Mouse (Mus musculus) heart, embryonic 14.5 days (tissue): ENCODE results near the gene Hnrnph2. TPM values are rescaled to one million over a fixed set of nuclear protein-coding genes. Genes with fewer than 3 reads are reported as not detected.

Experiments used
- ATAC-seq: fragments of 200-750 bp; cut with Nextera tagmentation; 2 replicates; pipeline ENCODE4 v1.8.0; 2017; ENCODE audit warnings: low read depth, moderate TSS enrichment; ENCODE audit not compliant: insufficient number of reproducible peaks, insufficient read depth, low FRiP score
- H3K27ac ChIP-seq, 2 experiments: fragments of 200-500 bp in 1 of 2; fragments of 300-500 bp in 1 of 2; sonication (generic) in 1 of 2; replicated peaks in 1 of 2; 2 replicates each; pipeline ENCODE4 v1.5.1; 2012 to 2014; ENCODE audit warnings: low read depth in 2 of 2, low read length in 2 of 2, control low read depth in 1 of 2, mild to moderate bottlenecking in 1 of 2, mixed read lengths in 1 of 2; ENCODE audit not compliant: control insufficient read depth in 1 of 2, insufficient read depth in 1 of 2
- H3K27me3 ChIP-seq: fragments of 300-500 bp; sonication (generic); 2 replicates; pipeline ENCODE4 v1.6.1; 2014; ENCODE audit warnings: mild to moderate bottlenecking, low read length, control low read depth; ENCODE audit not compliant: control insufficient read depth, insufficient read depth
- H3K36me3 ChIP-seq: fragments of 300-500 bp; sonication (generic); 2 replicates; pipeline ENCODE4 v1.6.1; 2014; ENCODE audit warnings: mild to moderate bottlenecking, control low read depth, low read length, mixed read lengths; ENCODE audit not compliant: control insufficient read depth, insufficient read depth
- H3K4me1 ChIP-seq, 2 experiments: fragments of 200-500 bp in 1 of 2; fragments of 300-500 bp in 1 of 2; sonication (generic) in 1 of 2; 2 replicates each; pipeline ENCODE4 v1.6.1; 2012 to 2014; ENCODE audit warnings: low read length in 2 of 2, control low read depth in 1 of 2, mixed read lengths in 1 of 2; ENCODE audit not compliant: control insufficient read depth in 2 of 2, insufficient read depth in 2 of 2
- H3K4me2 ChIP-seq: fragments of 300-500 bp; sonication (generic); 2 replicates; pipeline ENCODE4 v1.6.1; 2014; ENCODE audit warnings: mild to moderate bottlenecking, low read length
- H3K4me3 ChIP-seq, 2 experiments: fragments of 200-500 bp in 1 of 2; fragments of 300-500 bp in 1 of 2; sonication (generic) in 1 of 2; 2 replicates each; pipeline ENCODE4 v1.5.1; 2012 to 2014; ENCODE audit warnings: low read length in 2 of 2, mild to moderate bottlenecking in 2 of 2, control low read depth in 1 of 2, low read depth in 1 of 2, moderate library complexity in 1 of 2; ENCODE audit not compliant: control insufficient read depth in 1 of 2, insufficient read depth in 1 of 2
- H3K9ac ChIP-seq: fragments of 300-500 bp; sonication (generic); 2 replicates; pipeline ENCODE4 v1.6.1; 2014; ENCODE audit warnings: mild to moderate bottlenecking, low read length
- H3K9me3 ChIP-seq: fragments of 300-500 bp; sonication (generic); 2 replicates; pipeline ENCODE4 v1.6.1; 2016; ENCODE audit warnings: low read length, control low read depth; ENCODE audit not compliant: control insufficient read depth
- WGBS: fragments of 180-500 bp; shearing (Covaris S2); extraction: QIAGEN DNeasy Blood & Tissue Kit; methylation state at CpG from one replicate; pipeline ENCODE4 v1.1.7; 2014; 5-methylcytosine and 5-hydroxymethylcytosine counted together
- polyA plus RNA-seq: library from polyadenylated mRNA; unstranded; fragments of >200 nt; fragmentation: Nextera tagmentation; extraction: Ambion mirVana; gene quantifications from 2 replicates; pipeline ENCODE4 v1.2.1, GENCODE M21; 2014

Hnrnph2 gene
- polyA plus RNA-seq, 1 experiment from 2014 or later = 81.0 TPM

GRCm38 (mm10) chrX:134641000-134641760, 40.2 kb downstream of the Hnrnph2 start:
- WGBS = 51% methylated on average over 10 of the region's 10 CpGs
- no peaks in the 10 kb centered on the region for H3K27me3 ChIP-seq
- no peak overlapping the region for H3K9ac ChIP-seq
- H3K27ac ChIP-seq = no peak overlapping the region
- H3K4me3 ChIP-seq = no peak overlapping the region
- ATAC-seq = no peak
- H3K4me2 ChIP-seq = no peak overlapping the region
- no peaks in the 10 kb centered on the region for H3K36me3 ChIP-seq
- H3K4me1 ChIP-seq = no peaks in the 10 kb centered on the region
- H3K9me3 ChIP-seq = no peaks in the 10 kb centered on the region

- Histone ChIP-seq H3K4me1 (no peaks in the 10 kb centered on the region), H3K9me3 (no peaks in the 10 kb centered on the region), H3K27ac (no peak overlapping the region), H3K36me3 (no peaks in the 10 kb centered on the region), H3K27me3 (no peaks in the 10 kb centered on the region), H3K9ac (no peak overlapping the region), H3K4me2 (no peak overlapping the region), H3K4me3 (no peak overlapping the region)
- 63% methylated on average over 1 of the region's 1 CpGs for WGBS
- no peak for ATAC-seq
These were observed 45.4 kb downstream of the Hnrnph2 start for GRCm38 (mm10) chrX:134646338-134646737.

- 68% methylated on average over 8 of the region's 8 CpGs for WGBS
- no peak for ATAC-seq
These were observed 46.4 kb downstream of the Hnrnph2 start for GRCm38 (mm10) chrX:134647421-134647820.

GRCm38 (mm10) chrX:134648031-134648692, 47.2 kb downstream of the Hnrnph2 start:
- Histone ChIP-seq H3K4me2 (no peak overlapping the region), H3K36me3 (no peaks in the 10 kb centered on the region), H3K9me3 (no peaks in the 10 kb centered on the region), H3K27me3 (no peaks in the 10 kb centered on the region), H3K4me1 (no peaks in the 10 kb centered on the region), H3K27ac (no peak overlapping the region), H3K4me3 (no peak overlapping the region), H3K9ac (no peak overlapping the region)
- 13% methylated on average over 11 of the region's 11 CpGs for WGBS
- no peak for ATAC-seq

More at GRCm38 (mm10) chrX:134647421-134647820, 46.4 kb downstream of the Hnrnph2 start:
- no peaks in the 10 kb centered on the region for H3K9me3 ChIP-seq
- no peaks in the 10 kb centered on the region for H3K27me3 ChIP-seq
- H3K27ac ChIP-seq = peak overlapping the region; percentile 17 to 19; a peak in 2 of 4 replicates
- H3K4me1 ChIP-seq = no peaks in the 10 kb centered on the region
- no peaks in the 10 kb centered on the region for H3K36me3 ChIP-seq
- no peak overlapping the region for H3K9ac ChIP-seq
- no peak overlapping the region for H3K4me2 ChIP-seq
- no peak overlapping the region for H3K4me3 ChIP-seq

GRCm38 (mm10) chrX:134652061-134652460, 51.1 kb downstream of the Hnrnph2 start:
- Histone ChIP-seq H3K9me3 (no peaks in the 10 kb centered on the region), H3K27me3 (no peaks in the 10 kb centered on the region), H3K4me2 (no peak overlapping the region), H3K4me3 (no peak overlapping the region), H3K36me3 (no peaks in the 10 kb centered on the region), H3K9ac (no peak overlapping the region), H3K27ac (no peak overlapping the region), H3K4me1 (no peaks in the 10 kb centered on the region)
- 42% methylated on average over 1 of the region's 1 CpGs for WGBS
- no peak for ATAC-seq

Other genes with a start within 250 kb of the Hnrnph2 start
- gene Drp2, start 196.6 kb upstream of the Hnrnph2 start, polyA plus RNA-seq = 0.27 and 0.46 TPM in 2 replicates
- not detected in 2 replicates for gene Taf7l, start 124.7 kb upstream of the Hnrnph2 start, polyA plus RNA-seq
- 70.6 and 73.9 TPM in 2 replicates for gene Timm8a1, start 59.3 kb upstream of the Hnrnph2 start, polyA plus RNA-seq
- 0.61 and 0.85 TPM in 2 replicates for gene Btk, start 17.6 kb upstream of the Hnrnph2 start, polyA plus RNA-seq
- gene Rpl36a, start 15.5 kb upstream of the Hnrnph2 start, polyA plus RNA-seq = 303 and 361 TPM in 2 replicates
- gene Gla, start 54 bp upstream of the Hnrnph2 start, polyA plus RNA-seq = 2.4 and 3.2 TPM in 2 replicates
- gene Armcx4, start 85.3 kb downstream of the Hnrnph2 start, polyA plus RNA-seq = 4.5 and 5.0 TPM in 2 replicates
- 36.5 and 39.5 TPM in 2 replicates for gene Armcx1, start 116.8 kb downstream of the Hnrnph2 start, polyA plus RNA-seq
- gene Armcx6, start 150.2 kb downstream of the Hnrnph2 start, polyA plus RNA-seq = 15.0 and 17.7 TPM in 2 replicates
- gene Armcx3, start 155.4 kb downstream of the Hnrnph2 start, polyA plus RNA-seq = 92.5 and 99.1 TPM in 2 replicates
- gene Armcx2, start 208.0 kb downstream of the Hnrnph2 start, polyA plus RNA-seq = 59.2 and 61.9 TPM in 2 replicates